Mouse (Mus musculus): ENCODE results near the gene Ppp2ca. TPM values are rescaled to one million over a fixed set of nuclear protein-coding genes. Genes with fewer than 3 reads are reported as not detected.
A peak's percentile ranks its signal among the peaks of the same experiment; 100 is the strongest.

Ppp2ca gene
- polyA plus RNA-seq, 1 experiment from 2014 or later = 80.9 TPM

DNA sequence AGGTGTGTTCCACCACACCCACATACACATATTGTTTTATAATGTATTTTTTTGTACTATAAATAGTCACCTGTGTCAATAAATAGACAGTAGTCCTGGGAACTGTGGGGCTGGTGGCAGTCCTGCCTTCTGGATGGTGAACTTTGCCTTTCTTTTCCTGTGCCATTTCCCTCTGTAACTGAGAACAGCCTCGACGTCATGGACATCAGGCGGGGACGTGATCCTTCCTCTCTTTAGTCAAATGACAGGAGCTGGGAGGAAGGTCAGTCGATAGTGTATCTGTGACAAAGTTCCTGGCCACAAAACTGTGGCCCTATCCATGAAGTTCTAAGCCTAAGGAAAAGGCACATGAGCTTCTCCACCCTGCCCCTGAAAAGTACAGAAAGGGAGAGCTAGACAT, 3.9 kb upstream of the Ppp2ca start:
- Histone ChIP-seq H3K27ac (ENCODE audit: poor library complexity, severe bottlenecking) (peak overlapping the region; percentile 67; the same call in 1 of the 2 replicates), H3K4me3 (no peak overlapping the region), H3K4me1 (replicated peaks) (peaks cover 12% of the 10 kb centered on the region), H3K4me2 (no peak overlapping the region), H3K36me3 (no peaks in the 10 kb centered on the region), H3K27me3 (replicated peaks) (no peaks in the 10 kb centered on the region; the same call in 1 of the 2 replicates), H3K9ac (no peak overlapping the region), H3K9me3 (replicated peaks) (no peaks in the 10 kb centered on the region)
- no peak for ATAC-seq (ENCODE audit: insufficient number of reproducible peaks, low FRiP score)
- 56% methylated on average over 5 of the region's 5 CpGs for WGBS

DNA sequence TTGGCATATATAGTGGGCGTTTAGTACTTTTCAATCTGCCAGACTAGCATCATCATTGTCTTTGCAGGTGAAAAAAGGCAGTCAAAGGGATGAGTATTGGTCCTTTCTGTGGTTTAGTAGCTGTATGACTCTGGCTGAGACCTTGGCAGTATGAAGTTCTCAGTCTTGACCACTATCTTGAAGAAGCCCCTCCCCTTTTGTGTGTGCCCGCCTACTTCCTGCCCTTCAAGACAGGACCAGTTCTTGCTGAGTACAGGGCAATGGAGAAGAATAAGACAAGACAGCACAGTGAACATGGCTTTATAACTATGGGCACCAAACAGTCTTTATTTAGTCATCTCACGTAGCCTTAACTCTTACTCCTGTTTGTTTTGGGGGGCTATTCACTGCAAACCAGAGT, 1.5 kb upstream of the Ppp2ca start:
- Histone ChIP-seq H3K9ac (no peak overlapping the region), H3K36me3 (no peaks in the 10 kb centered on the region), H3K9me3 (replicated peaks) (no peaks in the 10 kb centered on the region), H3K27me3 (replicated peaks) (no peaks in the 10 kb centered on the region; the same call in 1 of the 2 replicates), H3K4me1 (replicated peaks) (peaks cover 27% of the 10 kb centered on the region), H3K27ac (ENCODE audit: poor library complexity, severe bottlenecking) (no peak overlapping the region), H3K4me3 (no peak overlapping the region), H3K4me2 (no peak overlapping the region)
- 61% methylated on average over 3 of the region's 3 CpGs for WGBS
- ATAC-seq (ENCODE audit: insufficient number of reproducible peaks, low FRiP score) = no peak

DNA sequence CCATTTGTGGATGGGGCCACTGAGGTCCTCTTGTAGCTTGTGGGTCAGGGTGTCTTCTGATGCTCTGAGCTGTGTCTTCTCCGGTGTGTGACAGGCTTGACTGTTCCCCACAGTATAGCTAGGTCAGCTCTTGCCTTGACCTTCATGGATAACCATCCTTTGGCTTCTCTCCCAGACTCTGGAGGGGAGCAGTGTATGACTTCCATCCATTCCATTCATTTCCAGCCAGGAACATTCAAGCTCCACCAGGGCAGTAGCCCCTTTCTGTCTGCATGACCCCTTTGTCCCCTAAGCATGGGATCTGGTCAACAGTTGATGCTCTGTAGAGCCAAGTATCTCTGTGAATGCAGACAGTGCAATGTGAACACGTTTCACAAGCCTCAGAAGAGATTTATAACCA, 885 bp upstream of the Ppp2ca start:
- Histone ChIP-seq H3K9me3 (replicated peaks) (no peaks in the 10 kb centered on the region), H3K36me3 (no peaks in the 10 kb centered on the region), H3K4me3 (peak overlapping the region; percentile 95; the same call in 1 of the 2 replicates), H3K27me3 (replicated peaks) (no peaks in the 10 kb centered on the region; the same call in 1 of the 2 replicates), H3K4me2 (peak overlapping the region; percentile 78), H3K4me1 (replicated peaks) (peaks cover 29% of the 10 kb centered on the region), H3K9ac (peak overlapping the region; percentile 66; the same call in 1 of the 2 replicates), H3K27ac (ENCODE audit: poor library complexity, severe bottlenecking) (peak overlapping the region; percentile 90)
- no peak for ATAC-seq (ENCODE audit: insufficient number of reproducible peaks, low FRiP score)
- 78% methylated on average over 2 of the region's 2 CpGs for WGBS

- peak overlapping the region; percentile 74 for H3K4me2 ChIP-seq
- H3K9me3 ChIP-seq (replicated peaks) = no peaks in the 10 kb centered on the region
- WGBS = under 1% methylated on average over 60 of the region's 72 CpGs
- H3K9ac ChIP-seq = peak overlapping the region; percentile 99
- ATAC-seq (ENCODE audit: insufficient number of reproducible peaks, low FRiP score) = peak; percentile 82
- H3K4me3 ChIP-seq = peak overlapping the region; percentile 95
- H3K27me3 ChIP-seq (replicated peaks) = no peaks in the 10 kb centered on the region
- peak overlapping the region; percentile 99 for H3K27ac ChIP-seq (ENCODE audit: poor library complexity, severe bottlenecking)
- H3K4me1 ChIP-seq (replicated peaks) = peaks cover 40% of the 10 kb centered on the region
- H3K36me3 ChIP-seq = no peaks in the 10 kb centered on the region
Observed at GRCm38 (mm10) chr11:52099031-52099761, 715 bp downstream of the Ppp2ca start.

GRCm38 (mm10) chr11:52099771-52100219, 1.3 kb downstream of the Ppp2ca start:
- H3K4me3 ChIP-seq = peak overlapping the region; percentile 95
- no peak for ATAC-seq (ENCODE audit: insufficient number of reproducible peaks, low FRiP score)
- H3K9ac ChIP-seq = peak overlapping the region; percentile 99
- peak overlapping the region; percentile 74 for H3K4me2 ChIP-seq
- H3K36me3 ChIP-seq = no peaks in the 10 kb centered on the region
- H3K27me3 ChIP-seq (replicated peaks) = no peaks in the 10 kb centered on the region
- peak overlapping the region; percentile 99 for H3K27ac ChIP-seq (ENCODE audit: poor library complexity, severe bottlenecking)
- H3K4me1 ChIP-seq (replicated peaks) = peaks cover 45% of the 10 kb centered on the region
- 3% methylated on average over 7 of the region's 7 CpGs for WGBS
- no peaks in the 10 kb centered on the region for H3K9me3 ChIP-seq (replicated peaks)

- Histone ChIP-seq H3K27me3 (replicated peaks) (no peaks in the 10 kb centered on the region), H3K9me3 (replicated peaks) (no peaks in the 10 kb centered on the region), H3K9ac (no peak overlapping the region), H3K27ac (ENCODE audit: poor library complexity, severe bottlenecking) (no peak overlapping the region), H3K36me3 (no peaks in the 10 kb centered on the region), H3K4me1 (replicated peaks) (peaks cover 52% of the 10 kb centered on the region), H3K4me2 (no peak overlapping the region; the same call in 1 of the 2 replicates), H3K4me3 (no peak overlapping the region)
- 76% methylated on average over 4 of the region's 4 CpGs for WGBS
- ATAC-seq (ENCODE audit: insufficient number of reproducible peaks, low FRiP score) = no peak
Observed at GRCm38 (mm10) chr11:52102977-52103376, 4.5 kb downstream of the Ppp2ca start.

GRCm38 (mm10) chr11:52105503-52105902, 7.0 kb downstream of the Ppp2ca start:
- H3K9me3 ChIP-seq (replicated peaks) = no peaks in the 10 kb centered on the region
- H3K9ac ChIP-seq = no peak overlapping the region
- H3K36me3 ChIP-seq = no peaks in the 10 kb centered on the region
- peak overlapping the region; percentile 31; the same call in 1 of the 2 replicates for H3K27ac ChIP-seq (ENCODE audit: poor library complexity, severe bottlenecking)
- H3K4me2 ChIP-seq = peak overlapping the region; percentile 30
- no peak overlapping the region for H3K4me3 ChIP-seq
- ATAC-seq (ENCODE audit: insufficient number of reproducible peaks, low FRiP score) = no peak
- H3K4me1 ChIP-seq (replicated peaks) = peaks cover 56% of the 10 kb centered on the region
- no peaks in the 10 kb centered on the region for H3K27me3 ChIP-seq (replicated peaks)

GRCm38 (mm10) chr11:52106037-52106436, 7.6 kb downstream of the Ppp2ca start:
- Histone ChIP-seq H3K4me3 (no peak overlapping the region), H3K36me3 (no peaks in the 10 kb centered on the region), H3K4me1 (replicated peaks) (peaks cover 50% of the 10 kb centered on the region), H3K27ac (ENCODE audit: poor library complexity, severe bottlenecking) (peak overlapping the region; percentile 31; the same call in 1 of the 2 replicates), H3K9me3 (replicated peaks) (no peaks in the 10 kb centered on the region), H3K9ac (no peak overlapping the region), H3K27me3 (replicated peaks) (no peaks in the 10 kb centered on the region), H3K4me2 (peak overlapping the region; percentile 30; the same call in 1 of the 2 replicates)
- no peak for ATAC-seq (ENCODE audit: insufficient number of reproducible peaks, low FRiP score)
- WGBS = 89% methylated on average over 2 of the region's 2 CpGs

DNA sequence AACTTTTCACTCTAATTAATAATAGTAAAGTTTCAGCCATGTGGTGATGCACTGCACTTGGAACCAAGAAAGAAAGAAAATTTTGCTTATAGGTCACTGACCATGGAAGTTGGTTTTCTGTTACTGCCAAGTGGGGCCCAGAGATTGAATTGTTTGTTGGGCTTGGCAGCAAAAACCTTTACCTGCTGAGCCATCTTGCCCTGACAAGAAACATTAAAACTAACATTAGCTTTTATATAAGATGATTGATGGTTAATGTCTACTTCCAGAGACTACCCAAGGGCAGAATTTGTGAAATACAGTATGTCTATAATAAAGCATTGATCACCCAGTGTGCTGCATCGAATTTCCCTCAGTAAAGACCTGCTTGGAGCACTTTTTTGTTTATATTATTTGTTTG, 8.0 kb downstream of the Ppp2ca start:
- H3K36me3 ChIP-seq = no peaks in the 10 kb centered on the region
- no peak overlapping the region for H3K9ac ChIP-seq
- 95% methylated on average over 1 of the region's 1 CpGs for WGBS
- no peak overlapping the region for H3K4me3 ChIP-seq
- ATAC-seq (ENCODE audit: insufficient number of reproducible peaks, low FRiP score) = no peak
- no peak overlapping the region for H3K27ac ChIP-seq (ENCODE audit: poor library complexity, severe bottlenecking)
- no peaks in the 10 kb centered on the region for H3K27me3 ChIP-seq (replicated peaks)
- no peaks in the 10 kb centered on the region for H3K9me3 ChIP-seq (replicated peaks)
- peaks cover 46% of the 10 kb centered on the region for H3K4me1 ChIP-seq (replicated peaks)
- H3K4me2 ChIP-seq = no peak overlapping the region

DNA sequence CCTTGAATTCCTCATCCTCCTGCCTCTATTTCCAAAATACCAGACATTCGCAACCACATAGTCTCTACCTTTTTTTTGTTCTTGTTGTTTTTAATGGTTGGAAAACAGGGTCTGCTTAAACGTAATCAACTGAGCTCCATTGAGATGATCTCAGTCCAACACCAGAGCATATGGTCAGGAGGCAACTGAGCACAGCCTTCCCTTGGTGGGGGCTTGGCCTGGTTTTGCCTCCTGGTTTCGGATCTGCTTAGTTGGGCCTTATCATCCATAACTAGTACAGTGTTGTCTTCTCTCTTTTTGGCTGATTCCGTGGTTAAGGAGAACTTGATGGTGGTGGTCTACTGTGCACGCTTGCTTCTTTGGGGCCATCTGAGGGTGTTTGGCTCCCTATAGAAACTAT, 10.3 kb downstream of the Ppp2ca start:
- Histone ChIP-seq H3K36me3 (peaks cover 6% of the 10 kb centered on the region; the same call in 1 of the 2 replicates), H3K4me2 (no peak overlapping the region), H3K4me1 (replicated peaks) (peaks cover 29% of the 10 kb centered on the region), H3K27me3 (replicated peaks) (no peaks in the 10 kb centered on the region), H3K27ac (ENCODE audit: poor library complexity, severe bottlenecking) (no peak overlapping the region), H3K4me3 (no peak overlapping the region), H3K9me3 (replicated peaks) (no peaks in the 10 kb centered on the region), H3K9ac (no peak overlapping the region)
- WGBS = 88% methylated on average over 5 of the region's 5 CpGs
- ATAC-seq (ENCODE audit: insufficient number of reproducible peaks, low FRiP score) = no peak

DNA sequence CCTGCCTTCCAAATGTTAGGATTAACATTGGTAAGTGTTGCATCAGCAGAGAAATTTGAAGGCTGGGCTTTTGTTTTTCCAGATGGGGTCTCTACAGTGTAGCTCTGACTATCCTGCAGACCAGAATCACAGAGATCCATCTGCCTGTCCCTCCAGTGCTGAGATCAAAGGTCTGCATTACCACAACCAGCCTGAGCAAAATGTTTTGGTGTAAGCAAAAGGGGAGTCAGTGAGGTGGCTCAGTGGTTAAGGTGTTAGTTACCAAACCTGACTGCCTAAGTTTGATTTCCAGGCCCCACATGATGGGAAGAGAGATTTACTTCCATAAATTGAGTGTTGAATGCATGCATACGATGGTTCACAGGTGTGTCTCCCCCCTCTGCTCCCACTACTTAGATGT, 10.9 kb downstream of the Ppp2ca start:
- Histone ChIP-seq H3K27ac (ENCODE audit: poor library complexity, severe bottlenecking) (no peak overlapping the region), H3K4me3 (no peak overlapping the region), H3K9me3 (replicated peaks) (no peaks in the 10 kb centered on the region), H3K4me1 (replicated peaks) (peaks cover 25% of the 10 kb centered on the region), H3K27me3 (replicated peaks) (no peaks in the 10 kb centered on the region), H3K4me2 (no peak overlapping the region), H3K9ac (no peak overlapping the region), H3K36me3 (peaks cover 8% of the 10 kb centered on the region)
- WGBS = 86% methylated on average over 1 of the region's 1 CpGs
- no peak for ATAC-seq (ENCODE audit: insufficient number of reproducible peaks, low FRiP score)
